Mouse (Mus musculus): Measurements from ENCODE around the gene Rassf1. TPM values are rescaled to one million over a fixed set of nuclear protein-coding genes. Genes with fewer than 3 reads are reported as not detected.

The Rassf1 gene
- polyA plus RNA-seq, 1 experiment from 2014 or later: 34.7 TPM

DNA sequence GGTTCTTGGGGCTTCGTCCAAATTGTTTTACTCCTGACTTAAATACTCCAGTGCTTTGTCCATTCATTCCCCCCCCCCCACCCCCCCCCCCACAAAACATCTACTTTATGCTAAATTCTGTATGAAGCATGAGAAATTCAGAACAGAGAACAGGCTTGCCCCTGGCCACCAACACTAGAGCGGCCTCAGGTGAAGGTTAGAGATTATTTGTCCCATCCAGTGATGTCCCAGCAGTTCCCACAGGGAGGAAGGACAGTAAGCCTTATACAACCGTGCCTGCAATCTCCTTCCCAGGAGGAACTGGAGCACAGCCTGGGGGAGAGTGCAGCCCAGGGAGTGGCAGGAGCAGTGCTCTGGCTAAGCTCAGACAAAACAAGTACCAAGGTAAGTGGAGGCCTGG, 27.2 kb downstream of the Rassf1 start, which contains the start of gene Naa80:
TSS of gene Naa80 (plus strand) at position 301 of the 400 bp plus-strand sequence.
- Histone ChIP-seq H3K9ac (ENCODE audit: low read length) (0 out of 2 replicates have a peak within 1 kb of the TSS, but pooled peaks have one; percentile 21), H3K4me3 (ENCODE audit: low read depth, low read length) (no peak within 1 kb of the TSS), H3K36me3 (ENCODE audit: control insufficient read depth, insufficient read depth, low read length) (peaks cover 17% of the 10 kb centered on the region), H3K27ac (ENCODE audit: low read depth, low read length) (peak within 1 kb of the TSS; percentile 11; the same call in 1 of the 2 replicates), H3K4me2 (ENCODE audit: low read length) (no peak within 1 kb of the TSS), H3K4me1 (ENCODE audit: control insufficient read depth, insufficient read depth, low read length) (peaks cover 13% of the 10 kb centered on the region), H3K9me3 (replicated peaks; ENCODE audit: control insufficient read depth, low read length) (no peaks in the 10 kb centered on the region), H3K27me3 (replicated peaks; ENCODE audit: control insufficient read depth, insufficient read depth, low read length) (no peaks in the 10 kb centered on the region)
- ATAC-seq (no peak), DNase-seq (ENCODE audit: low spot score) (no peak)
- WGBS: 84% methylated on average over 3 of the region's 3 CpGs

DNA sequence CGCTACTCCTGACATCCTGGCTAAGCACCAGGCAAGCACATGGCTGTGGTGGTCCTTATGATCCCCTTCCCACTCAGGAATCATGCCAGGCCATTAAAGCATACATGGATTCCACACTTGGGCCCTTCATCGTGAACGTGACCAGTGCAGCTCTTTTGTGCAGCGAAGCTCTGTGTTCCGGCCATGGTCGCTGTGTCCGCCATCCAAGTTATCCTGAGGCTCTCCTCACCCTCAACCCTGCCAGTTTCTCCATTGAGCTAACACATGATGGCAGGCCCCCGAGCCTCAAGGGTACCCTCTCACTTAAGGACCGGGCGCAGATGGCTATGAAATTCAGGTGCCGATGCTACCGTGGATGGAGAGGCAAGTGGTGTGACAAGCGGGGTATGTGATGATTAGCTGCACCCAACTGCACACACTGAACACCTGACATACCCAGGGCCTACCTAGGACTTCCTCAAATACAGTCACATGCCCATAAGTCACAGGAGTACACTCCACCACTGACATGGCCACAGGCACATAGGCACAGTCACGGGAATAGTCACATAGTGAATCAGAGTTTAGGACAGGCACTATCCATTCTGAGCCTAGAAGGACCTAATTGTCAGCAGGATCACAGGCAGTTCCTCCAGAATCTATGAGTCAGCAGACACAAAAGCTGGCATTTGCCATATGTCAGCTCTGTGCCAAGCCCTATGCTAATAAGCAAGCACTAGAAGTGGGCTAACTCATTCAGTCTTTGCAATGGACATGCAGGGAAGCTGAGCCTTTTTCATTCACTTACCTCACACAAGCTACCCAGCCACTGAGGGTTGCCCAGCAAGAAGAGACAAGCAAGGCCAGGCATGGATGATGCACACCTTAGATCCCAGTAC, 27.9 kb downstream of the Rassf1 start:
- Histone ChIP-seq H3K4me3 (ENCODE audit: low read depth, low read length) (no peak overlapping the region), H3K27me3 (replicated peaks; ENCODE audit: control insufficient read depth, insufficient read depth, low read length) (no peaks in the 10 kb centered on the region), H3K27ac (ENCODE audit: low read depth, low read length) (peak overlapping the region; percentile 11; the same call in 1 of the 2 replicates), H3K4me2 (ENCODE audit: low read length) (no peak overlapping the region), H3K9ac (ENCODE audit: low read length) (0 out of 2 replicates have a peak overlapping the region, but pooled peaks have one; percentile 21), H3K36me3 (ENCODE audit: control insufficient read depth, insufficient read depth, low read length) (peaks cover 16% of the 10 kb centered on the region; the same call in 1 of the 2 replicates), H3K9me3 (replicated peaks; ENCODE audit: control insufficient read depth, low read length) (no peaks in the 10 kb centered on the region), H3K4me1 (ENCODE audit: control insufficient read depth, insufficient read depth, low read length) (peaks cover 13% of the 10 kb centered on the region)
- ATAC-seq (no peak), DNase-seq (ENCODE audit: low spot score) (peak; percentile 32)
- 94% methylated on average over 14 of the region's 14 CpGs for WGBS

DNA sequence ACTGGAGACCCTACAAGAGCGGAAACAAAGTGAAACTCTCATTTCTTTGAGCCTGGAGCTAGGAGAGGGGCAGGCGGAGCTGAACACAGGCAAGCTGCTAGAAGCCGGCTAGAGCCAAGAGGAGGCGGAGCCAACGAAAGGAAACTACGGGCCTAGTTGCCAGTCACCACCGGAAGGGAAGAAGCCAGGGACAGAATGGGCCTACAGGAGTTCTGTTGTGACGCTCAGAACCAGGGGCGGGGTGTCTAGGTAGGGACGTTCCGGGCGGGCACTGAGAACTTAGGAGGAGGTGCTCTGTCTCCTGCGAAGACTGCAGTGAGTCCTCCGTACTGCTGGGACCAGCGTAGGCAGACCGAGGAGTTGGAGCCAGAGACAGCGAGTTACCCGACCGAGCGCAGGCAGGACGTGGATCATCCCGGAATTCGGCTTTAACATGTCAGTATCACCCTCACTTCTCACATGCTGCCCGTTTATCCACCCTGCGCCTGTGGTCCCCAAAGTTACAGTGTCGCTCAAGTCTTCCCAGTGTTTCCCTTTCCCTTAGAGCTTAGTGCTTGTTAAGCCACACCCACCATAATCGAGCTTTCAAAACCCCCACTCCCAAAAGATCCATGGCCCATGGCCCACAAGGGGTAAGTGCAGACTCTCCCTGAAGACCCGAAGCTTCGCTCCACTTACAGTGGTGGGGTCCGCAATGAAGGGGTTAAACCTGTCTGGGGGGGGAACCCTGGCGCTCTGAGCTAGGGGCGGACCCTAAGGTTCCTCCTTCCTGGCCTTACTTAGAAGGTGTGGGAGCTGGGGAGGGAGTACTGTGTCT, 29.4 kb downstream of the Rassf1 start, which contains the start of gene Hyal3:
TSS of gene Hyal3 (plus strand) at position 318 of the 817 bp plus-strand sequence.
- peak; percentile 87 for ATAC-seq
- H3K9me3 ChIP-seq (replicated peaks; ENCODE audit: control insufficient read depth, low read length): no peaks in the 10 kb centered on the region
- DNase-seq (ENCODE audit: low spot score): peak; percentile 95
- peak within 1 kb of the TSS; percentile 58 for H3K4me3 ChIP-seq (ENCODE audit: low read depth, low read length)
- 1% methylated on average over 32 of the region's 32 CpGs for WGBS
- H3K27ac ChIP-seq (ENCODE audit: low read depth, low read length): peak within 1 kb of the TSS; percentile 74
- no peaks in the 10 kb centered on the region for H3K27me3 ChIP-seq (replicated peaks; ENCODE audit: control insufficient read depth, insufficient read depth, low read length)
- H3K36me3 ChIP-seq (ENCODE audit: control insufficient read depth, insufficient read depth, low read length): peaks cover 11% of the 10 kb centered on the region; the same call in 1 of the 2 replicates
- peaks cover 13% of the 10 kb centered on the region for H3K4me1 ChIP-seq (ENCODE audit: control insufficient read depth, insufficient read depth, low read length)
- H3K4me2 ChIP-seq (ENCODE audit: low read length): peak within 1 kb of the TSS; percentile 71
- peak within 1 kb of the TSS; percentile 60 for H3K9ac ChIP-seq (ENCODE audit: low read length)

- Histone ChIP-seq H3K4me1 (ENCODE audit: control insufficient read depth, insufficient read depth, low read length) (peaks cover 13% of the 10 kb centered on the region), H3K4me3 (ENCODE audit: low read depth, low read length) (peak overlapping the region; percentile 58), H3K36me3 (ENCODE audit: control insufficient read depth, insufficient read depth, low read length) (peaks cover 11% of the 10 kb centered on the region; the same call in 1 of the 2 replicates), H3K4me2 (ENCODE audit: low read length) (peak overlapping the region; percentile 71), H3K27ac (ENCODE audit: low read depth, low read length) (no peak overlapping the region; the same call in 1 of the 2 replicates), H3K9ac (ENCODE audit: low read length) (peak overlapping the region; percentile 60), H3K9me3 (replicated peaks; ENCODE audit: control insufficient read depth, low read length) (no peaks in the 10 kb centered on the region), H3K27me3 (replicated peaks; ENCODE audit: control insufficient read depth, insufficient read depth, low read length) (no peaks in the 10 kb centered on the region)
- 76% methylated on average over 4 of the region's 4 CpGs for WGBS
- DNase-seq (ENCODE audit: low spot score) (no peak), ATAC-seq (no peak)
These were observed 30.2 kb downstream of the Rassf1 start for GRCm38 (mm10) chr9:107581584-107581983.

DNA sequence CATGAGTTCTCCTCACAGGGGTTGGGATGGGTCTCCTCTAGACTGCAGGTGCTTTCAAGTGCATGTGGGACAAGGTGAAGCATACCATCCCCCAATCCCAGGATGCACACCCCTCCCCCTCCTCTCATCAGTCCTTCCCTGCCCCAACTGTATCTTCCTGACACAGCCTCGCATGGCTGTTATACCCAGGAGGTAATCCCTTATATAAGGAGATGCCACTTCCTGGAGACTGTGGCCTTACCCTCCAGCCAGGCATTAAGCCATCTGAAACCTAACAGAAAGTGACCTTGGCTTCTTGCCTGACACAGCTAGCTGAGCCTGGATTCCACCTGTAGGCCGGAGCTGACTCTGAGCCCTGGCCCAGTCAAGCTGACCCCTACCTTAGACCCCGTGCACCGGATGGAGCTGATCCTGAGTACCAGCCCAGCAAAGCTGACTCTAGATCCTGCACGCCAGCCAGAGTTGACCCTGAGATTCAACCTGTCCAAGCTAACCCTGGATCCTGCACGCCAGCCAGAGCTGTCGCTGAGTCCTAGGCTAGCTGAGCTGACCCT, 31.2 kb downstream of the Rassf1 start:
- WGBS: 89% methylated on average over 7 of the region's 7 CpGs
- no peaks in the 10 kb centered on the region for H3K27me3 ChIP-seq (replicated peaks; ENCODE audit: control insufficient read depth, insufficient read depth, low read length)
- H3K4me1 ChIP-seq (ENCODE audit: control insufficient read depth, insufficient read depth, low read length): peaks cover 13% of the 10 kb centered on the region
- H3K4me2 ChIP-seq (ENCODE audit: low read length): no peak overlapping the region
- H3K9ac ChIP-seq (ENCODE audit: low read length): no peak overlapping the region
- no peak for DNase-seq (ENCODE audit: low spot score)
- ATAC-seq: no peak
- no peaks in the 10 kb centered on the region for H3K9me3 ChIP-seq (replicated peaks; ENCODE audit: control insufficient read depth, low read length)
- no peak overlapping the region for H3K4me3 ChIP-seq (ENCODE audit: low read depth, low read length)
- peaks cover 11% of the 10 kb centered on the region; the same call in 1 of the 2 replicates for H3K36me3 ChIP-seq (ENCODE audit: control insufficient read depth, insufficient read depth, low read length)
- no peak overlapping the region for H3K27ac ChIP-seq (ENCODE audit: low read depth, low read length)

- no peak for DNase-seq (ENCODE audit: low spot score)
- no peak for ATAC-seq
- H3K27ac ChIP-seq (ENCODE audit: low read depth, low read length): no peak overlapping the region
- H3K27me3 ChIP-seq (replicated peaks; ENCODE audit: control insufficient read depth, insufficient read depth, low read length): no peaks in the 10 kb centered on the region
- peaks cover 15% of the 10 kb centered on the region for H3K4me1 ChIP-seq (ENCODE audit: control insufficient read depth, insufficient read depth, low read length)
- H3K4me3 ChIP-seq (ENCODE audit: low read depth, low read length): no peak overlapping the region
- no peak overlapping the region for H3K9ac ChIP-seq (ENCODE audit: low read length)
- H3K9me3 ChIP-seq (replicated peaks; ENCODE audit: control insufficient read depth, low read length): no peaks in the 10 kb centered on the region
- 90% methylated on average over 14 of the region's 14 CpGs for WGBS
- no peak overlapping the region for H3K4me2 ChIP-seq (ENCODE audit: low read length)
- H3K36me3 ChIP-seq (ENCODE audit: control insufficient read depth, insufficient read depth, low read length): peaks cover 11% of the 10 kb centered on the region; the same call in 1 of the 2 replicates
These were observed 31.8 kb downstream of the Rassf1 start for GRCm38 (mm10) chr9:107583174-107583573.

GRCm38 (mm10) chr9:107586504-107586903, 35.1 kb downstream of the Rassf1 start:
- Histone ChIP-seq H3K9ac (ENCODE audit: low read length) (no peak overlapping the region), H3K4me3 (ENCODE audit: low read depth, low read length) (no peak overlapping the region), H3K4me2 (ENCODE audit: low read length) (no peak overlapping the region), H3K4me1 (ENCODE audit: control insufficient read depth, insufficient read depth, low read length) (peaks cover 6% of the 10 kb centered on the region), H3K27ac (ENCODE audit: low read depth, low read length) (no peak overlapping the region), H3K36me3 (ENCODE audit: control insufficient read depth, insufficient read depth, low read length) (peaks cover 27% of the 10 kb centered on the region), H3K27me3 (replicated peaks; ENCODE audit: control insufficient read depth, insufficient read depth, low read length) (no peaks in the 10 kb centered on the region), H3K9me3 (replicated peaks; ENCODE audit: control insufficient read depth, low read length) (no peaks in the 10 kb centered on the region)
- WGBS: 95% methylated on average over 5 of the region's 5 CpGs
- DNase-seq (ENCODE audit: low spot score) (no peak), ATAC-seq (no peak)

All from forebrain, embryonic 14.5 days (tissue).